Mouse (Mus musculus) forebrain, postnatal 0 days (tissue): ENCODE results near the gene Grb2. TPM values are rescaled to one million over a fixed set of nuclear protein-coding genes. Genes with fewer than 3 reads are reported as not detected.
"Not testable (repeated sequence)": the region's sequence is repeated elsewhere in the genome, so short reads cannot be mapped to it uniquely, and the experiment has no call there.

ENCODE experiments used
- ATAC-seq: fragments of 200-750 bp; cut with Nextera tagmentation; 2 replicates; pipeline ENCODE4 v1.8.0; 2017; ENCODE audit warnings: mild to moderate bottlenecking, moderate library complexity
- DNase-seq: peaks from one replicate; pipeline ENCODE4 v3.0.0-alpha.2; 2015
- H3K27ac ChIP-seq: fragments of 300-500 bp; sonication (generic); 2 replicates; pipeline ENCODE4 v1.5.1; 2014; ENCODE audit warnings: low read depth, mild to moderate bottlenecking, antibody characterized with exemption, low read length, moderate library complexity, mixed read lengths
- H3K27me3 ChIP-seq: fragments of 300-500 bp; sonication (generic); 2 replicates; pipeline ENCODE4 v1.6.1; 2014; ENCODE audit warnings: mild to moderate bottlenecking, low read length, mixed read lengths; ENCODE audit not compliant: insufficient read depth
- H3K36me3 ChIP-seq: fragments of 300-500 bp; sonication (generic); 2 replicates; pipeline ENCODE4 v1.6.1; 2014; ENCODE audit warnings: mild to moderate bottlenecking, moderate library complexity; ENCODE audit not compliant: insufficient read depth
- H3K4me1 ChIP-seq: fragments of 300-500 bp; sonication (generic); 2 replicates; pipeline ENCODE4 v1.6.1; 2014; ENCODE audit warnings: antibody characterized with exemption; ENCODE audit not compliant: insufficient read depth
- H3K4me2 ChIP-seq: fragments of 300-500 bp; sonication (generic); 2 replicates; pipeline ENCODE4 v1.6.1; 2014; ENCODE audit warnings: low read depth, mild to moderate bottlenecking, moderate library complexity
- H3K4me3 ChIP-seq: fragments of 300-500 bp; sonication (generic); 2 replicates; pipeline ENCODE4 v1.5.1; 2014; ENCODE audit warnings: low read depth, low read length, mixed read lengths
- H3K9ac ChIP-seq: fragments of 300-500 bp; sonication (generic); 2 replicates; pipeline ENCODE4 v1.6.1; 2014; ENCODE audit warnings: mild to moderate bottlenecking
- H3K9me3 ChIP-seq: fragments of 300-500 bp; sonication (generic); 2 replicates; pipeline ENCODE4 v1.6.1; 2016; ENCODE audit warnings: low read length
- CTCF ChIP-seq: sonication (generic); IDR thresholded peaks from 2 replicates; pipeline ENCODE4 v1.5.1; 2016; ENCODE audit warnings: antibody characterized with exemption, control low read depth, low read depth
- WGBS: fragments of 180-500 bp; shearing (Covaris S2); extraction: QIAGEN DNeasy Blood & Tissue Kit; methylation state at CpG from one replicate; pipeline ENCODE4 v1.1.7; 2014; 5-methylcytosine and 5-hydroxymethylcytosine counted together
- polyA plus RNA-seq: library from polyadenylated mRNA; unstranded; fragments of >200 nt; fragmentation: Nextera tagmentation; extraction: Ambion mirVana; gene quantifications from 2 replicates; pipeline ENCODE4 v1.2.1, GENCODE M21; 2015
- total RNA-seq: library from RNA; depleted of rRNA; stranded (reverse); fragments of >200 nt; gene quantifications from 2 replicates; pipeline ENCODE4 v1.2.3, GENCODE M21; 2014

Grb2 gene
- total and polyA plus RNA-seq, 2 experiments from 2014 or later, result 91.9 to 162 TPM

DNA sequence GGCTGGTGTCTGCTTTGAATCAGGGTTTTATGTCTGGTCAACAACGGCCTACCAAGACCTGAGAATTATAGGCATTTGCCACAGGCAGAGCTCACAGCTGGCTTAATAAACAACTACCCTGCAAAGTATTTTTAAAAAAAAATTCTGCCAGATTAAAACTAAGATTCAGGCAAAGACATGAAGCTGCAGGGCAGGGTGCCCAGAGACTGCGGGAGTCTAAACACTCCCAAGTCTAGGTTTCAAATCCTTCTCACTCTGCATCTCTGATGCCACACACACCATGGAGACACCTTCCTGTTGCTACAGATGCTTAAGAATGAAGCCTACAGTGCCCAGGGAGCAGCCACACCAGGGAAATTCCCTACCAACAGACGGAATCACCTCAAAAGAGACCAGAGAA, 56.7 kb downstream of the Grb2 start:
- Histone ChIP-seq H3K36me3 (peaks cover 19% of the 10 kb centered on the region), H3K27me3 (no peaks in the 10 kb centered on the region), H3K4me2 (no peak overlapping the region), H3K4me3 (no peak overlapping the region), H3K9ac (no peak overlapping the region), H3K4me1 (no peaks in the 10 kb centered on the region), H3K27ac (0 out of 2 replicates have a peak overlapping the region, but pooled peaks have one; percentile 29), H3K9me3 (no peaks in the 10 kb centered on the region)
- WGBS, result 85% methylated on average over 3 of the region's 3 CpGs
- DNase-seq (no peak), ATAC-seq (no peak)
- no peak for TF ChIP-seq CTCF

DNA sequence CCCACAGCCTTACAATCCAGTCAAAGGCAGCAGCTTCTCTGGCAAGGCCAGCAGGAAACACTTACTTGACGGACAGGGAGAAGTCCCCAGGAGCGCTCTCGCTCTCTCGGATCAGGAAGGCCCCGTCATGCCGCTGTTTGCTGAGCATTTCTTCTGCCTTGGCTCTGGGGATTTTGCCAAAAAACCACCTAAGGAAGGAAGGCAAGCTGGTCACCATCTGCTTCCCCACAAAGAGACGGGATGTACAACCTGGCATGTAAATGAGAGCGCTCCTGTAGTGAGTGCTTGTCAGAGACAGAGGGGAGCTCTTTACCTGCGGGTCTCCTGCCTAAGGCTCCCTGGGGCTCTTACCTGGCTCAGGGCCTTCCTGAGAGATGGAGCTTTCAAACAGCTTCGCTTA, 58.7 kb downstream of the Grb2 start:
- ATAC-seq (no peak), DNase-seq (peak; percentile 57)
- Histone ChIP-seq H3K36me3 (peaks cover 28% of the 10 kb centered on the region), H3K9ac (no peak overlapping the region; the same call in 1 of the 2 replicates), H3K4me1 (no peaks in the 10 kb centered on the region), H3K9me3 (no peaks in the 10 kb centered on the region), H3K4me3 (no peak overlapping the region), H3K4me2 (no peak overlapping the region), H3K27ac (peak overlapping the region; percentile 60), H3K27me3 (no peaks in the 10 kb centered on the region)
- 37% methylated on average over 10 of the region's 10 CpGs for WGBS
- TF ChIP-seq CTCF, result no peak

GRCm38 (mm10) chr11:115647459-115647858, 60.9 kb downstream of the Grb2 start:
- Histone ChIP-seq H3K9ac (no peak overlapping the region), H3K4me2 (no peak overlapping the region), H3K4me1 (no peaks in the 10 kb centered on the region), H3K27ac (no peak overlapping the region), H3K36me3 (peaks cover 34% of the 10 kb centered on the region), H3K4me3 (no peak overlapping the region), H3K9me3 (no peaks in the 10 kb centered on the region), H3K27me3 (no peaks in the 10 kb centered on the region)
- TF ChIP-seq CTCF, result peak; percentile 79
- WGBS, result 44% methylated on average over 6 of the region's 6 CpGs
- peak; percentile 87 for DNase-seq
- no peak for ATAC-seq

GRCm38 (mm10) chr11:115646439-115646838, 62.0 kb downstream of the Grb2 start:
- 94% methylated on average over 9 of the region's 9 CpGs for WGBS
- H3K36me3 ChIP-seq, result peaks cover 34% of the 10 kb centered on the region
- TF ChIP-seq CTCF, result no peak
- ATAC-seq, result no peak
- no peak for DNase-seq
- no peak overlapping the region for H3K4me2 ChIP-seq
- H3K9me3 ChIP-seq, result no peaks in the 10 kb centered on the region
- no peak overlapping the region for H3K27ac ChIP-seq
- H3K4me1 ChIP-seq, result no peaks in the 10 kb centered on the region
- H3K4me3 ChIP-seq, result no peak overlapping the region
- H3K9ac ChIP-seq, result no peak overlapping the region
- no peaks in the 10 kb centered on the region for H3K27me3 ChIP-seq

DNA sequence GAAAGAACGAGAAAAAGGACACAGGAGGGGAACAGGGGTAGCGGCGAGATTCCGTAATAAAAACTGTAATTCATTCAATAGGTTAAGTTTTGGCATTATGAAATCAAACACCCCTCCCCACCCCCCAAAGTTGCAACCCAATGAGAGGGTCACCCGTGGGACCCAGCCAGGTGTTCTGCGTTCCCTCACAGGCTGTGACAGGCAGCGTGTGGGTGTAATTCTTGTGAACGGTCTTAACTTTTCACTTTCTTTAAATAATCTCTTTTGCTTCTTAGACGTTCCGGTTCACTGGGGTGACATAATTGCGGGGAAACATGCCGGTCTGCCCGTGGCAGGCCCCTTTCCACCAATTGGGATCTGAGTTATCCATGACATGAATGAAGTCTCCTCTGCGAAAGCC, 62.9 kb downstream of the Grb2 start:
- H3K4me2 ChIP-seq, DNase-seq, H3K4me3 ChIP-seq, H3K27ac ChIP-seq, H3K27me3 ChIP-seq, H3K4me1 ChIP-seq, H3K9me3 ChIP-seq, ATAC-seq, H3K9ac ChIP-seq: not testable (repeated sequence)
- peaks cover 34% of the 10 kb centered on the region for H3K36me3 ChIP-seq
- WGBS, result 89% methylated on average over 13 of the region's 14 CpGs

GRCm38 (mm10) chr11:115644308-115644707, 64.1 kb downstream of the Grb2 start:
- no peaks in the 10 kb centered on the region for H3K4me1 ChIP-seq
- H3K9ac ChIP-seq, result no peak overlapping the region
- TF ChIP-seq CTCF, result no peak
- no peak overlapping the region for H3K27ac ChIP-seq
- H3K4me3 ChIP-seq, result no peak overlapping the region
- H3K36me3 ChIP-seq, result peaks cover 34% of the 10 kb centered on the region
- WGBS, result 95% methylated on average over 13 of the region's 13 CpGs
- no peak overlapping the region for H3K4me2 ChIP-seq
- no peaks in the 10 kb centered on the region for H3K27me3 ChIP-seq
- no peak for DNase-seq
- H3K9me3 ChIP-seq, result no peaks in the 10 kb centered on the region
- ATAC-seq, result no peak

- WGBS, result 74% methylated on average over 10 of the region's 10 CpGs
- no peak for ATAC-seq
- TF ChIP-seq CTCF, result no peak
These were observed 65.1 kb downstream of the Grb2 start for GRCm38 (mm10) chr11:115643265-115643664.

GRCm38 (mm10) chr11:115642705-115643104, 65.7 kb downstream of the Grb2 start:
- Histone ChIP-seq H3K27ac (no peak overlapping the region), H3K9me3 (no peaks in the 10 kb centered on the region), H3K27me3 (no peaks in the 10 kb centered on the region), H3K4me1 (no peaks in the 10 kb centered on the region), H3K36me3 (peaks cover 26% of the 10 kb centered on the region), H3K4me3 (no peak overlapping the region), H3K9ac (no peak overlapping the region), H3K4me2 (no peak overlapping the region)
- WGBS, result 93% methylated on average over 2 of the region's 2 CpGs
- DNase-seq (no peak), ATAC-seq (no peak)
- no peak for TF ChIP-seq CTCF

More at GRCm38 (mm10) chr11:115643265-115643664, 65.1 kb downstream of the Grb2 start:
- Histone ChIP-seq H3K27ac (no peak overlapping the region), H3K9me3 (no peaks in the 10 kb centered on the region), H3K27me3 (no peaks in the 10 kb centered on the region), H3K36me3 (peaks cover 31% of the 10 kb centered on the region), H3K4me2 (no peak overlapping the region), H3K4me1 (no peaks in the 10 kb centered on the region), H3K9ac (no peak overlapping the region), H3K4me3 (no peak overlapping the region)
- DNase-seq, result no peak
